Mouse (Mus musculus) urinary bladder, adult 18-20 months (tissue): ENCODE results near the gene Odf4.
"Not testable (repeated sequence)": the region's sequence is repeated elsewhere in the genome, so short reads cannot be mapped to it uniquely, and the experiment has no call there.

ENCODE experiments used
- DNase-seq, 2 experiments: peaks; one replicate each; pipeline ENCODE4 v3.0.0; 2022; ENCODE audit warnings: low spot score in 2 of 2, mixed read lengths in 2 of 2

Gene Odf4

DNA sequence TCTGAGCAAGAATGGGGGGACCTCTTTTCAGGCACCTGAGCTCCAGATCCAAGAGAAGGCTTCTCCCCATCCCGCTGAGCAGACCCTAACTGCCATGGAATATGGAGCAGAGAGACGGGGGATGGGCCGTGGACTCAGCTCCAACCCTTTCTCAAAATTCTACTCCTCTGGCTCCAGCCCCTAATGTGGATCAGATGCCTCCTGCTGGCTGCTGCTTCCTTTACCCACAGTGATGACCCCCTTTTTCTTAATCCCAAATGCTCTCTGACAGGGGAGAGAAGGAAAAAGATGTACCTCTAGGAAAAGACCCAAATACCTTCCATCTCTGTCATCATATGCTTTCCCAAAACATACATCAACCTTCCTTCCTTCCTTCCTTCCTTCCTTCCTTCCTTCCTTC, at the start of gene Odf4:
Gene Odf4 (minus strand): TSS at position 101 of the 400 bp plus-strand sequence.
- DNase-seq = no peak

- DNase-seq = no peak
These were observed 48.7 kb upstream of the Odf4 start for GRCm38 (mm10) chr11:68975601-68976000.

DNA sequence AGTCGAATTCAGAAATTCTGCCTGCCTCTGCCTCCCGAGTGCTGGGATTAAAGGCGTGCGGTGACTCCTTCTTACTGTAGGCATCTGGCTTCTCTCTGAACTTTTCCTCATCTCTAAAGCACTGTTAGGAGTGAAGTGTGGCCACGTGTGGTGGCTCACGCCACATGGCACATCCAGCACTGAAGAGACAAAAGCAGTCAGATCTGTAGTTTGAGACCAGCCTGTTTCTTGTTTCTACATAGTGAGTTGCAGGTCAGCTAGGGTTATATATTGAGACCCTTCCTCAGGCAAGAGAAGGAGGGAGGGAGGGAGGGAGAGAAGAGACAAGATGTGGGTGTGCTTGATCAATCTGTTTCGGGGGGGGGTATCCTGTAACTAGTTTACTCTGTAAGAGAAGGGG, 48.2 kb upstream of the Odf4 start, which contains the start of gene Rangrf:
Gene Rangrf (minus strand): TSS at position 101 of the 400 bp plus-strand sequence.
- no peak for DNase-seq

GRCm38 (mm10) chr11:68974059-68974450, 47.2 kb upstream of the Odf4 start:
- DNase-seq = no peak

DNA sequence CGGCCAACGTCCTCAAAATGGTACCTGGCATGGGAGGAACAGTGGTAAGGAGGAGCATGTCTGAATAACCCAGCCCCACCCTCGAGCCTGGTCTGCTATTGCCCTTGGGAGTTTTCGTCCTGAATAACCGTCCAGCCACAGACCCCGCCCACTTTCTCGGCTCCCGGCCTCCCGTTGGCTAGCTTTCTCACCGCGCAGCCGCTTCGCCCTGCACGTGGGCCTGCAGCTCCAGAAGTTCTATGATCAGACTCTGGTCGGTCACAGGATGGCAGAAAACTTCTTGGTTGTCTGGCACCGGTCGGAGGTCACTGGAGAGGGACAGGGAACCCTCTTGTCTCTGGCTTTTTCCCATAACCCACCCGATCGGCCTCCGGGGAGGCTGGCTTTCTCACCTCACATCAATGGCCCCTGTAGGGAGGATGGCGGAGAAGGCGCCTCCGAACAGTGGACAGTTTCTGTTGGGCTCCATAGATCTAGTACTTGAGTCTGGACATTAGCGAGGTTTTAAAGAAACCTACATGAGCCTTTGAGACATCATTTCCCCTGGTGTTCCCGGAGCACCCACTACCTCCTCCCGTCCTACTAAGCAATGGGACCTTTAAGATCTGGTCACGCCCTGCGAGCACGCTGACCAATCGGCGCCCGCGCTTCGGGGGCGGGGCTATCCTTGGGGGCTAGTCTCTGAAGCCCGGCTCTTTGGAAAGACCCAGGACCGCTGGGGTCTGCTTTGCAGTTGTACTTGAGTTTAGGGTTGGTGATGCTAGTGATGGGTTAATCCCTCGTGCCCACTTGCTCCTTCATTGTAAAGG, 46.6 kb upstream of the Odf4 start:
- DNase-seq = peak; percentile 64 to 72

GRCm38 (mm10) chr11:68970232-68970631, 43.4 kb upstream of the Odf4 start:
- DNase-seq = no peak

DNA sequence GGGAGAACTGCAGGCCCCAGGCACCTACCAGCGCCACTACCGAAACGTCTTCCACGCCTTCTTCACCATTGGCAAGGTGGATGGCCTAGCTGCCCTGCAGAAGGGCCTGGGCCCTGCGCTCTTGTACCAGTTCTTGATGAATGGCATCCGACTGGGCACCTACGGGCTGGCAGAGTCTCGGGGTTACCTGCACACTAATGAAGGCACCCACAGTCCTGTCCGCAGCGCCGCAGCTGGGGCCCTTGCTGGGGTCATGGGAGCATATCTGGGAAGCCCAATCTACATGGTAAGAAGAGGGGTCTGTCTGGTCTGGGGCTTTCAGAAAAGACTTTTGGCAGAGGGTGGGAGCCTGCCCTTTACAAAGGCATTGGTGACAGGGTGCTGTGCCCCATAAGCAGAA, 41.9 kb upstream of the Odf4 start:
- DNase-seq = no peak

DNA sequence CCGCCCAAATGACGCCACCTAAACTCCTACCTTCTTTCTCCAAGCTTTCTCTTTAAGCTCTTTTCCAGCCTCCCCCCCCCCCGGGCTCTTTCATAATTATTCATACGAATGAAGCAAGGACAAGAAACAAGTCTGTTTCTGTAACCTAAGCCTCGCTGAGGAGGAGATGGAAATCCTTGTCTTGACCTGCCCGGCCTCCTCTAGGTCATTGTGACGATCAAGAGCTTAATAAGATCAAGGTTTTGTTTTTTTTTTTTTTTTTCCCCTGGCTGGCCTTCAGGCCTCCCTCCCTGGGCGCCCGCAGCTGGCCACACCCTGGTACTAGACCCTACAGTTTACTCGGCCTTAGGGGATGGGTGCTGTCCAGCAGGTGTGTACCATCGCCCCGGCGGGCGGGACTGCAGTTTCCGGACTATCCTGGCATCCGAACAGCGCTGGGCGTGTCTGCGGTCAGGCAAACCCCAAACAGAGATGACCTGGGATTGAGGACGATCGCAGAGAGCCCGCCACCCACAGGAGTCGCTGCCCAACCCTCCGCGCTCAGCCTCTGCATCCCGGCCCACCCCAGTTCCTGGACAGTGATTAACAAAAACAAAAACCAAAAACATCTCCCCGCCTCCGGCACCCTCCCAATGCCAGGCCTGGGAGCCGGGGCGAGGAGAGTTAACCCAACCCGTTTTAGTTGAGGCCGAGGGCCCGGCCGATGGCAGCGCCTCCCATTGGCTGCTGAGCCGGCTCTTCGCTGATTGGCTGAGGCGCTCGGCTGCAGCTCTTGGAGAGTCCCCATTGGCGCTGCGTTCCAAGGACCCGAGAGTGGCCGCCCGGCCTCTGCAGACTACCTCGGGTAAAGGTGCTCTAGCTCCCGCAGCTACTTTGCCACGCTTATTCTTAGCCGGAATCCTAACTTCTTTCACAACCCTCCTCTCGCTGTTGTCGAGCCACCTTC, 40.7 kb upstream of the Odf4 start, which contains the start of gene Slc25a35:
Gene Slc25a35 (plus strand): TSS at position 795 of the 946 bp plus-strand sequence.
- DNase-seq = peak; percentile 87 to 90

GRCm38 (mm10) chr11:68966554-68966953, 39.7 kb upstream of the Odf4 start:
- no peak for DNase-seq

DNA sequence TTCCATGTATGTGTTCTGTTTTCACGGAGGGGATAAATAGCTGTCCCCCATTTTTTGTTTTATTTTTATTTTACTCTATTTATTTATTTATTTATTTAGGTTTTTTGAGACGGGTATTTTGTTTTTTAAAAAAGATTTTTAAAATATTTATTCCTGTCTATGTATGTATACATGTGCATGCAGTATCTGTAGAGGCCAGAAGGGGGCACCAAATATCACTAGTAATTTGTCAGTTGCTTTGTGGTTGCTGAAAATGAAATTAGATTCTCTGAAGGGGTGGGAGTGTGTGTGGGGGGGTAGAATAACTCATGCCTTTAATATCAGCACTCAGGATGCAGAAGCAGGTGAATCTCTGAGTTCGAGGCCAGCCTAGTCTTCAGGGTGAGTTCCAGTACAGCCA, 39.0 kb upstream of the Odf4 start:
- DNase-seq = no peak

DNA sequence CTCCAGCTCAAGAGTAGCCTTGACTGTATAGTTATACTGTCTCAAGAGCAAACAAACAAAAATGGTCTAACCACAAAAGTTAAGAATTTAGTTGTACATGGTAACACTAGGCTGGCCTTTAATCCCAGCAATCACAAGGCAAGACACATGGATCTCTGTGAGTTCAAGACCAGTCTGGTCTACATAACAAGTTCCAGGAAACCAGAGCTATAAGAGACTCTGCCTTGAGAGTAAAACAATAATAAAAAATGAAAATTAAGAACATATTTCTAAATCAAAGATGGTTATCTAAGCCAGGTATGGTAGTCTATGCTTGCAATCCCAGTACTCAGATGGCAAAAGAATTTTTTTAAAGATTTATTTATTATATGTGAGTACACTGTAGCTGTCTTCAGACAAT, 38.2 kb upstream of the Odf4 start:
- DNase-seq = no peak

DNA sequence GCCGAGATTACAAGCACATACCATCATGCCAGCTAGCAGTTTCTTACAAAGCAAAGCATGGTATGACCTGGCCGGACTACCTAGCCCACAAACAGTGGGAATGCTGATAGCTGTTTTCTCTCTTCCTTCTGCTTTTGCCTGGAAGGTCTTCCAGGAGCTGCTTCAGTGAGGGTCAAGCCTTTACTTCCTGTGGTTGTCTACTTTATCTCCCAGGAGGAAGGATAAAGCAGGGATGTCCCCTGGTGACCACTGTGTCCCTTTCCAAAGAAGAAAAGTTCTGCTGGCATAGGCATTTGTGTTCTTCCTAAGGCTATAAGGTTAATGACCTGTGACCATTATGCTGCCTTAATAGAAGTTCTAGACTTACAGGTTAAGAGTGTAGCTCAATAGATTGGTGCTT, 36.5 kb upstream of the Odf4 start:
- no peak for DNase-seq

DNA sequence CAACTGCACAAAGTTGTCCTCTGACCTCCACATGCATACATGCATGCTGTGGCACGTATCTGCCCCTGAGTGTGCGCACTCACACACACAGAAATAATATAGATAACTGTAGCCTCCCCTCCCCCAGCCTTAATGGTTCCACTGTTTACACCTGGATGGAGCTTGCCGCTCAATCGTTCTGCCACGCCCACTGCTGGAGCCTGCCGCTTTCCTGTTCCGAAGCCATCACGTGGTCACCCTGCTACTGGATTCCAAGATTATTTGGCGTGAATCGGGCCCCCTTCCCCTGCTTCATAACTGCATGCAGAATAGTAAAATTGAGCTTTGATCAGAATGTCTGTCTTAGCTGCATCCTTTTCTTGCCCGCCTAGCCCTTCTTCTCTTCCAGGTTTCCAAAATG, 35.3 kb upstream of the Odf4 start:
- DNase-seq = not testable (repeated sequence)

DNA sequence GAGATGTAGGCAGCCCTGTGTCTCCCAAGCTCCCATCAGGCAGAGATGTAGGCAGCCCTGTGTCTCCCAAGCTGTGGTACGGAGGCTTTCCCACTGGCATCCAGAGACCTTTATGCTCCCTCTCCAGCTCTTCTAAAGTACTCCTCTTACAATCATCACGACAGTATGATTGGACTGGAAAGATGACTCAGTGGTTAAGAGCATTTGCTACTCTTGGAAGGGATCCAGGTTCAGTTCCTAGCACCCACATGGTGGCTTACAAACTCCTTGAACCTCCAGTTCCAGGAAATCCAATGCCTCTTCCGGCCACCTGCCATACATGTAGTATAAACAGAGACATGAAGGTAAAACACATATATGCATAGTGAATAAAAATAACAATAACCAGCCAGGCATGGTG, 34.7 kb upstream of the Odf4 start:
- no peak for DNase-seq

- no peak for DNase-seq
These were observed 31.1 kb upstream of the Odf4 start for GRCm38 (mm10) chr11:68957971-68958370.

DNA sequence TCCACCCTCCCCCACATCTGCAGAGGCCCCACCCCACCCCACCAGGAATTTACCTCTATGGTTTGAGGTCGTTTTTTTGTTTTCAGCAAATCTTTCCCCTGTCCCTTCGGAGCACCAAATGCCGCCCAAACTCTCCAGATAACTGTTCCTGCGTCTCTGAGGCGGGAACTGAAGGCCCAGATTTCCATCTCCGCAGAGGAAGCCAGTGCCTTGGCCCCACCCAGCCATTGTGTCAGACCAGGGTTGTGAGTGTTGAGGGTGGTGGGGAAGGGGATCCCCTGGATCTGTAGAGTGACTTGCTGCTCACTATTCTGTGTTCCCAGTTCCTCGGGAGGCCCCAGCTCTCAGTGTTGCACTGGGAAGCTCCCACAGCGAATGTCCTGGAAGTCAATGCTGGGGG, 30.4 kb upstream of the Odf4 start, which contains the start of gene Arhgef15:
Gene Arhgef15 (minus strand): TSS at position 173 of the 400 bp plus-strand sequence.
- no peak for DNase-seq

DNA sequence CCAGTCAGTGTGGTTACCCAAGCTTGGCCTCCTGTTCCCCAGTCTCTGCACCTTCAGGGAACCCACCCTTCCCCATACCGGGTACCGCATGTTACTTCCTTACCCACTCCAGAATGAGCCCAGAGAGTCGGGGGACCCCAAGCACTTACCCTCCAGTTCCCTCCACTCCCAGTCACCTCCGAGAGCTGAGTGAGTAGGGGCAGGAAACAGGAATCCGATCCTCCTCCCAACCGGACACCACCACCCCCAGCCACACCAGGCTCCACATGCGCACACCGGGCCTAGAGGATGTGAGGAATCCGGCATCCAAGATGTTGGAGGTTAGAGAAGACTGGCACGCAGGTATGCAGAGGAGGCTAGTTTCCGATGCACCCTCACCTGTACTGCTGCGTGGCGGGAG, 29.8 kb upstream of the Odf4 start:
- no peak for DNase-seq

DNA sequence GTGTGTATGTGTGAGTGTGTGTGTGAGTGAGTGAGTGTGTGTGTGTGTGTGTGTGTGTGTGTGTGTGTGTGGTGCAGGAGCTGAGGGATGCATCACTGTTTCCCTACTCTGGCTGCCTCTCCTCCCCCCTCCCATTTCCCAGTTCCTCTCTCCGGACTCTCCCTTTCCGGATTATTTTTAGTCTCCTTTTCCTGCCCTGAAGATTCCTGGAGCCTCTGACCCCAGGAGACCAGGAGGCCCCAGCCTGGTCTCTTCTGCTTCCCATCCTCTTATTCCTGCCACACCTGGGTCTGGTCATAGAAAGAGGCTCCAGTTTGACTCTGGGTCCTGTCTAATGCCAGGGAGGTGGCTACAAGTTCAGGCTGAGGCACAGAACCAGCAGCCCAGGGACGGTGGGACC, 29.2 kb upstream of the Odf4 start:
- no peak for DNase-seq

DNA sequence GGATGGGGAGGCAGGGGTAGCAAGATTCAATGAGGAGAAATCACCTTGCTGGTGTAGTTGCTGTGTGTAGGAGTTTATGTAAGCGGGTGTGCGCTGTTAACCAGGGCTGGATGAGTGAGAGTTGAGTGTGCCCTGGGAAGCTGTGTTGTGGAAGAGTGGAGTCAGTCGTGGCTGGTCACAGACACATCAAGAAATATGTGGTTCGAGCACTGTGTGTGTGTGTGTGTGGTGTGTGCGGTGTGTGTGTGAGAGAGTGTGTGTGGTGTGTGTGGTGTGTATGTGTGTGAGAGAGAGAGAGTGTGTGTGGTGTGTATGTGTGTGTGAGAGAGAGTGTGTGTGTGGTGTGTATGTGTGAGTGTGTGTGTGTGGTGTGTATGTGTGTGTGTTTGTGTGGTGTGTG, 28.6 kb upstream of the Odf4 start:
- no peak for DNase-seq

DNA sequence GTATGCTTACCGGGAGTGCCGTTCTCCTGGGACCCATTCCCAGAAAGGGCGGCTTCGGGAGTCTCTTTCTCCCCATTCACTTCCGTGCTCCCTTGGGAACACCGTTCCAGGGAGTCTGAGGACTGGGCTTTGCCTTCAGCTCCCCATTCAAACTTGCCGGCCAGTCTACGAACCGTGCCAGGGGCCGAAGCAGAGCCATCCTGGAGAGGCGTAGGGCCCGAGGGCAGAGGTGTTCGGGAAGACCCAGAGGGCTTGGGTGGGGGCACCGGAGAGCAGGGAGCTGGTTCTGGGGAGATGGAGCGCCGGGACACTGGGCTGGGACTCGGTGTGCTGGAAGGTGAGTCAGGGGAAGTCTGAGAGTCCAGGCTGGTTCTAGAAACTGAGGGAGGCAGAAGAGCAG, 27.5 kb upstream of the Odf4 start:
- DNase-seq = no peak

- DNase-seq = no peak
These were observed 27.0 kb upstream of the Odf4 start for GRCm38 (mm10) chr11:68953903-68954302.

DNA sequence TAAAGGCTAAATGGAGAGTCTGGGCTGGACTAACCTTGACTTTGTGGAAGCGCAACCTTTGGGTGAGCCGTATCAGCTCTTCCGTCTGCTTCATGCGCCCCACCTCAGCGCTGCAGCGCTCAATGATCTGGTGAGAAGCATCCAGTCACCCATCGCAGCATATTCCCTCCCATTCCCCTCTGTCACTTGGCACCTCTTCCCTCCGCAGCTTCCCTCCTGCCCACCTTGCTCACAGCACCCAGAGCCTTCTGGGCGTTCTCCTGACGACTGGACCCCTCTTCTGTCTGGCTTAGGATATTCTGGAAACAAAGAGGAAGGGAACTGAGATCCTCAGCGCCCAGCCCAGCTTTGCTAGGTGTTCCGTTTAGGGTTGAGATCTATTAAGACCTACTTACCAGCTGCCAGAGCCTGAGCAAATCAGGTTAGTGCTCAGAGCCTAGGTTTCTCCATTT, 20.7 kb upstream of the Odf4 start:
- no peak for DNase-seq
